In the genomic region with DNA sequence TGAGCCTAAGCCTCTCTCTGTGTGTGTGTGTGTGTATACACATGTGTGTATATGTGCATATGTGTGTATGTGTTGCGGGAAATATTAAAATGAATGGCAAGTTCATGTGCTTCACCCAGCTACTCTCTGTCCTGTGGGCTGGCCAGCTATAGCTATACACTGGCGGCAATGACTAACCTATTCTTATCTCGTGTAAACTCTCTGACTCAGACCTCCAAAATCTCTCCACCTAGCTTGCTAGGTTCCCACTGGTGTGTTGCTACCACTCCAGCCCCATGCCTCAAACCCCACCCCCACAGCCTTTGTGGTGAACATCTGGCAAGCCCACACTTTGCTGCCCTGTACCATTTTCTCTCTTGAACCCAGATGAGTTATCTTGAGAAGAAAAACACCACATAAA, we compare ENCODE assay signal across 21 mouse cellular contexts. TPM values are rescaled to one million over a fixed set of nuclear protein-coding genes. Genes with fewer than 3 reads are reported as not detected.
DNase-seq lines count a peak whose midpoint lies in the region; ATAC-seq lines count a peak whose summit lies in the region.
"Had no signal": no experiment of that assay in that cellular context is flagged by ENCODE, and none has a peak within 500 bp of the region (broad histone marks: within the 10 kb centered on the region; RNA-seq: fewer than 3 reads in every experiment).

No protein-coding gene starts in this region.

- 63% methylated on average over 3 of the region's 3 CpGs for WGBS in stomach, embryonic 16.5 days

- no peaks in the 10 kb centered on the region for H3K36me3 ChIP-seq in stomach, embryonic 16.5 days (ENCODE audit: control insufficient read depth, insufficient read depth, low read length)
- H3K36me3 ChIP-seq: embryonic facial prominence, embryonic 13.5 days; heart, embryonic 12.5 days; hindbrain, embryonic 10.5 days had no signal

- peak; percentile 13 for DNase-seq in CD4-positive, CD25-positive, alpha-beta regulatory T cell, adult 2 months (ENCODE audit: low read depth, low spot score)
- peak; percentile 12 for DNase-seq in thymus, postnatal 4 days
- DNase-seq in thymus, postnatal 10 days (ENCODE audit: low spot score in 2 of 2) = no peak
- peak; percentile 24 for DNase-seq in CD4-positive helper T cell, adult 2 months (ENCODE audit: low read depth, low spot score)
- DNase-seq in yolk sac, embryonic 10.5 days (ENCODE audit: low spot score) = no peak
- DNase-seq: adrenal gland, adult 2 months; adrenal gland, postnatal 25 days; B cell, adult 2 months; cerebellum, adult 18-20 months; cerebellum, adult 9-11 months; cerebellum, postnatal 36 days; forebrain, postnatal 0 days; gastrocnemius, adult 2 months; gastrocnemius, postnatal 25 days had no signal

- no peak for ATAC-seq in CD4-positive, CD25-positive, alpha-beta regulatory T cell, adult 4 months
- peak; percentile 83 for ATAC-seq in stomach, embryonic 16.5 days (ENCODE audit: insufficient read depth, low FRiP score)
- ATAC-seq: forebrain, embryonic 13.5 days; forebrain, postnatal 0 days had no signal

- H3K27me3 ChIP-seq in stomach, embryonic 16.5 days (ENCODE audit: control insufficient read depth, insufficient read depth, low read length) = no peaks in the 10 kb centered on the region
- H3K27me3 ChIP-seq: embryonic facial prominence, embryonic 13.5 days; forebrain, embryonic 13.5 days; heart, embryonic 12.5 days had no signal

- no peak overlapping the region for H3K9ac ChIP-seq in stomach, embryonic 16.5 days (ENCODE audit: low read length)
- H3K9ac ChIP-seq: embryonic facial prominence, embryonic 13.5 days; forebrain, embryonic 13.5 days; forebrain, postnatal 0 days; heart, embryonic 12.5 days had no signal

- H3K4me2 ChIP-seq in stomach, embryonic 16.5 days (ENCODE audit: low read depth, low read length) = no peak overlapping the region
- H3K4me2 ChIP-seq: embryonic facial prominence, embryonic 13.5 days; forebrain, embryonic 13.5 days; heart, embryonic 12.5 days had no signal

- H3K4me3 ChIP-seq in stomach, embryonic 16.5 days (replicated peaks; ENCODE audit: low read length) = no peak overlapping the region
- H3K4me3 ChIP-seq: embryonic facial prominence, embryonic 13.5 days; forebrain, embryonic 13.5 days; gastrocnemius, adult 2 months; heart, embryonic 12.5 days; hindbrain, embryonic 10.5 days had no signal

- no peaks in the 10 kb centered on the region; the same call in 1 of the 2 replicates for H3K4me1 ChIP-seq in stomach, embryonic 16.5 days (ENCODE audit: control insufficient read depth, insufficient read depth, low read length)
- H3K4me1 ChIP-seq: heart, embryonic 12.5 days had no signal

- no peaks in the 10 kb centered on the region for H3K9me3 ChIP-seq in stomach, embryonic 16.5 days (replicated peaks; ENCODE audit: control insufficient read depth, low read length)
- H3K9me3 ChIP-seq: embryonic facial prominence, embryonic 13.5 days; forebrain, embryonic 13.5 days; heart, embryonic 12.5 days; hindbrain, embryonic 10.5 days had no signal

- H3K27ac ChIP-seq in stomach, embryonic 16.5 days (ENCODE audit: low read length) = peak overlapping the region; percentile 59; the same call in 1 of the 2 replicates
- H3K27ac ChIP-seq: embryonic facial prominence, embryonic 13.5 days; forebrain, embryonic 13.5 days; gastrocnemius, adult 2 months; hindbrain, embryonic 10.5 days had no signal

RNA-seq across cellular contexts. Expression of a gene that starts 0.9 kb away (rescaled TPM):
- not detected for polyA plus RNA-seq in CD4-positive, CD25-positive, alpha-beta regulatory T cell, adult 4 months (2017; shearing (Covaris generic))
- polyA plus RNA-seq in stomach, embryonic 16.5 days (2015; fragmentation: Nextera tagmentation; extraction: Ambion mirVana) = not detected in 2 replicates
- polyA plus RNA-seq: adrenal gland, adult 2 months; embryonic facial prominence, embryonic 13.5 days; forebrain, embryonic 13.5 days; forebrain, postnatal 0 days; heart, embryonic 12.5 days; heart, embryonic 16.5 days; hindbrain, embryonic 10.5 days had no signal

RNA-seq across cellular contexts. Expression of a gene that starts 46.1 kb away (rescaled TPM):
- polyA plus RNA-seq in CD4-positive, CD25-positive, alpha-beta regulatory T cell, adult 4 months (2017; shearing (Covaris generic)) = under 1 TPM in 1 of 2 experiments, not detected in 1; 0.83 TPM
- polyA plus RNA-seq in stomach, embryonic 16.5 days (2015; fragmentation: Nextera tagmentation; extraction: Ambion mirVana) = 11.2 and 13.5 TPM in 2 replicates

Comparison
In these comparisons a context has a peak if more than half of its experiments do, and no peak if none do; other contexts are left out.
1. DNase-seq: peak in CD4-positive, CD25-positive, alpha-beta regulatory T cell, adult 2 months (single experiment), thymus, postnatal 4 days (single experiment) and CD4-positive helper T cell, adult 2 months (single experiment); none in thymus, postnatal 10 days (0 of 2) and yolk sac, embryonic 10.5 days (single experiment).